Mouse (Mus musculus): ENCODE measurements around the gene Reep3.
"Not testable (repeated sequence)": the region's sequence is repeated elsewhere in the genome, so short reads cannot be mapped to it uniquely, and the experiment has no call there.

The Reep3 gene

DNA sequence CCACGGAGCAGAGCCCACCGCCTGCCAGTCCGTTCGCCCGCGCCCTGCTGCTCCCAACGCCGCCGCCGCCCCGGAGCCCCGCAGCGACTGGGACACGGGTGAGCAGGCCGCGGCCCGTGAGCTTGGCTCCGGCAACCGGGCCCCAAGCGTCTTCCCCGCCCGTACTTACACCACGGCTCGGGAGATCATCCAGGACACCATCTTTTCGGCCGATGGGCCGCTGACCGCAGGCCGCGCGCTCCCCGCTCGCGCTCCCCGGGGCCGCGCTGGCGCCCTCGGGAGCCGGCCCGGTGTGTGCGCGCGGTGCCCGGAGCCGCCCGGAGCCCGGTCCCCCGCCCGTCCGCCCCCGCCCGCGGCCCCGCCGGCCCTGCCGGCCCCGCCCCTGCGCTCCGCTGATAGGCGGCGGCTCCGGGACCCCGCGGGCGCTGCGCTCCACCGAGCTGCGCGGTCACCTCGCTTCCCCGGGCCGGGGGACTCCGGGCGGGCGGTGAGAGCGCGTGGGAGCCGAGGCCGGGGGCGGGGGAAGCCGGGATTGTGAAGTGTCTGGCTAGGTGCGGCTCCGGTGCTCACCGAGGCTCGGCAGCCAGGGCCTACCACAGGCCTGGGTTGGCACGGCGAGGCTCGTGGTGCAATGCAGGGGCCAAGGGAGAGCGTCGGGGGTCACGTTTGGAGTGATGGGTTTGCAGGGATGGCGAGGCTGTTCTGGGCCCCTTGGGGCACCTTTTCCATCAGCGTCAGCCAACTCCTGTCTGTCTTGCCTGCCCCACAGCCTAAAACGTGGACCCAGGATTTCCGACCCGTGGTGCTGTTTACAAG lies at the start of gene Reep3:
Reep3 (minus strand) TSS at position 325 of the 816 bp plus-strand sequence.
- peak; percentile 64 for DNase-seq (ENCODE audit: low spot score)

DNA sequence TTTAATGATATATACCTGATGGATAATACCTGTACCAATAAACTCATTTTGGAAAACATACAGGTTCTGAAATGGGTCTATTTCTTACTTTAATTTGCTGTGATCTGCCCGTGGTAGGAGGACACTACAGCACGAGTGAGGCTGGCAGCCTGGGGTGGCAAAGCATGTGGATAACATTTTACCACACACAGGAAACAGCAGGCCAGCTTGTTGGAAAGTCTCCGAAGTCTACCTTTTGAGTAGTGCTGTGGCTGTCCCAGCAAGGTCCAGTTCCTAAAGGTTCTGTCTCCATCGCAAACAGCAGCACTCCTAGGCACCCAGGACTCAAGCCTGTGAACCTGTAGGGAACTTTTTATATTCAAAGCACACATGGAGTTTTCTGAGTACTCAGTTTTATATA lies 48.9 kb upstream of the Reep3 start:
- no peak for DNase-seq (ENCODE audit: low spot score)

DNA sequence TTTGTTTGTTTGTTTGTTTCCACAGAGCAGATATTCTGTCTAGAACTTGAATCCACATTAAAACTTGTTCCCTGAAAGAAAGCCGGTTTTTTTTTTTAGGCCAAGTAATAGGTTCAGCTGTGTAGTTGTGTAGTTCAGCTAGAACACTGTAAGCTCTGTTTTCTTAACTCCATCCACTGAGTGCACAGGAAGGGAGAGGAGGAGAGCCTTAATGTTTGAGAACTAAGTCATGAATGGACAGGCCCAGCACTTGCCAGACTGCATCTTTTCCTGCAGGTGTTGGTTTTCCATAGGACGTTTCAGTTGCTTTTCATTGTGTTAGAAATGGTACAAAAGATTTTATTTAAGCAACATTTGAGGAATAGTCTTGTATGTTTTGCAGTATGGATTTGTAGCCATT lies 47.5 kb upstream of the Reep3 start:
- DNase-seq (ENCODE audit: low spot score) = no peak

DNA sequence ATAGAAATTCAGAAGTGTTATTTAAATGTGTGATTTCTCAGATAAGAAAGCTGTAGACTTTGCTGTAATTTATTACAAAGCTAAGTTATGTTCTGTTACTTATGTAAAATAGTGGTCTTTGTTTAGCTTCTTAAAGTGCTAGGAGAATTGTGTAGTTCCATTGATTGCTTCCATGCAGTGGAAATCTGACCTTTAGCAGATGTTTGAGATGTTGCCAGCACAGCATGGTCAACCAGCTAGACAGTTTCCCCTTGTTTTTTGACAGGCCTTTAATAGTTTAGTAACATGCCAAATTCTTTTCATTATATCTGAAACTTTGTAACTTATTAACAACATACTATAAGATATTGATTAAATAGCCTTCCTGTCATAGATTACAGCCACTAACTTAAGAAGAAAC lies 46.9 kb upstream of the Reep3 start:
- no peak for DNase-seq (ENCODE audit: low spot score)

DNA sequence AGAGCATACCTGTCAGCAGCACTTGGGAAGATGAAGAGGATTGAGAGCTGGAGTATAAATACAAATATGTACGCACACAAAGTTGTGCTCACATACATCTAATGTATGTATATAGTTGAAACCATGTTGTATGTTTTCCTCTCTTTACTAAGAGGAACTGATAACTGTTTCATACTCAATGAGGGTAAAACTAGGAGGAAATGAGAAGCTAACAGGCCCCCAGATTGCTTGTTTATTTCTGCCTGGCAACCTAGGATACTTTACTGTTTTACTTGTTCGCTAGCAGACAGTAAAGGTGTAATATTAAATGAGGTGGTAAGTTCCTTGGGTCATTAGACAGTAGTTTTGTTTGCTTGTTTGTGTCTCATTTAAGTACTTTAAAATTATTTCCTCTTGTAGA lies 40.7 kb upstream of the Reep3 start:
- no peak for DNase-seq (ENCODE audit: low spot score)

DNA sequence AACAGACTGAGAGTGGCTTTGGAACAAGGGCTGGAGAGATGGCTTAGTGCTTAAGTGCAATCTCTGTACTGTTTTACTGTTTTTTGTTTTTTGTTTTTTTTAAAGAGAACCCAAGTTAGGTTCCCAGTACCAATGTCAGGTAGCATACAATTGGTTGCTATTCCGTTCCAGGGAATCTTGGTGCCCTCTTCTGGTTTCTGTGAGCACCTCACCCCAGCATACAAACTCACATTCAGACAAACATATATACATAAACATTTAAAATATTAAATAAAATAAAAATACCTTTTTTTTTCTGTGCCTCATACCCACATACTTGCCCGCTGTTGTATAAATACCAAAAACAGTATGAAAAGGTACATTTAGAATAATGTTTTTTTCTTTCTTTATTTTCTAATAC lies 37.6 kb upstream of the Reep3 start:
- DNase-seq (ENCODE audit: low spot score) = no peak

DNA sequence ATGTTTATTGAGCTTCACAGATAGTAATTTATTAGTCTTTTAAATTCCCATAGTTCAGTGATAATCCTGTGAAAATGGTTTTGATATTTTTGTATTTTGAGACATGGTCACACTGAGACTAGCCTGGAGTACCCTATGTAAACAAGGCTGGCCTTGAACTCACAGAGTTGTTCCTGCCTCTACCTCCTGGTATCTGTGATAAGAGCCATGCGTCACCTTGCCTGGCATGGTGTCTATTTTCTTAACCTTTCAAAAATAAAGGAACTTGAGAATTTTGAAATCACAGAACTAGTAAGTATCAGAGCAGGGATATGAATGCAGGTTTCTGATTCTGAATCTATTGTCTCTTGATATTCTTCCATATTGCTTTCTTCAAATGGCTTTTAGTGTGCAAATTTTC lies 35.0 kb upstream of the Reep3 start:
- DNase-seq (ENCODE audit: low spot score) = no peak

DNA sequence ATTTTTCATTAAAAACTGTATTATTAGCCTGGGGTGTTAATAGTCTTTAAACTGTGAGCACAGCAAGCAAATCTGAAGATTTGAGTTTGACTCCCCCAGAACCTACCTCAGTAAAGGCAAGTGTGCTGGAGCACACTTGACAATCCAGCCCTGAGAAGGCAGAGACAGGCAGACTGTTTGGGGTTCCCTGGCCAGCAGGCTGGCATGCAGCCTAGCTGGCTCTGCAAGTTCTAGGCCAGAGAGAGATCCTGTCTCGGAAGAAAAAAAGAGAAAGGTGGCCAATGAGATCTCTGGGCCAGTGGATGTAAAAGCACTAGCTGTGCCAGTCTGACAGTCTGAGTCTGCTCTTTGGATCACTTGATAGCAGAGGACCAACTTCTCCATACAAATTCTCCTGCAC lies 32.8 kb upstream of the Reep3 start:
- no peak for DNase-seq (ENCODE audit: low spot score)

DNA sequence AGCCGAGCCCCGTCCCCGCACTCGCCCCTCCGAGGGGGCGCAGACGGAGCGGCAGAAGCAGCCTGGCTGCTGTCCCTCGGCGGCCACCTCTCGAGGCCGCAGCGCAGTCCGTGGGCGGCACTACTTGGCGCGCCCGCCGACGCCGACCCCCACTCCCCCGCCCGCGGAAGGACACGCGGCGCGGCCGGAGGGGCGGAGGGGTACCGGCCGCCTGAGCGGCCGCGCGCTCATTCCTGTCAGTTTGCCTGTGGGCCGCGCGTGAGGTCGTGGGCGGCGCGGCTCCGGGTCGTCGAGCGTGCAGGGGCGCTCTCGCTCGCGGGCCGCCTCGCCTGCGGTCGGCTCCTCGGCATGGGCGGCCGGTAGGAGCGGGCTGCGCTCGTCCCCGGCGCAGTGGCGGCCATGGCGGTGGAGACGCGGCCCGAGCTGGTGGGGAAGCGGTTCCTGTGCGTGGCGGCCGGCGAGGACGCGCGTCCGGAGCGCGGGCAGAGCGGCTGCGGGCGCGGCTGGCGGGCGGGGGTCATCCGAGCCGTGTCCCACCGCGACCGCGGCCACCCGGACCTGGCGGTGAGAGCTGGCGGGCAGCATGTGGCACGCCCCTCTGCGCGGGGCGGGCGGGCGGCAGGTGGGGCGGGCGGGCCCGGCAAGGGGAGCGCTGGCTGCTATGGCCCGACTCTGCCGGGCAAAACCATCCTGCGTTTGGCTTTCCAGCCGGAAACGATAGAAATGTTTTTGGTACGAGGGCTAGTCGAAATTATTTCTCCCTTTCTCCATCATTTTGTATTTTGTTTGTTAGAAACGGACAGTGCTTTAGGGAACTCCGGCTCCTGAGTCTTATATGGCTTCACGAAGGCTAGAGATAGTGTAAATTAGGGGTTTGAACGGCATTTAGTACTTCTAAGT lies 30.4 kb upstream of the Reep3 start:
- peak; percentile 18 for DNase-seq (ENCODE audit: low spot score)

DNA sequence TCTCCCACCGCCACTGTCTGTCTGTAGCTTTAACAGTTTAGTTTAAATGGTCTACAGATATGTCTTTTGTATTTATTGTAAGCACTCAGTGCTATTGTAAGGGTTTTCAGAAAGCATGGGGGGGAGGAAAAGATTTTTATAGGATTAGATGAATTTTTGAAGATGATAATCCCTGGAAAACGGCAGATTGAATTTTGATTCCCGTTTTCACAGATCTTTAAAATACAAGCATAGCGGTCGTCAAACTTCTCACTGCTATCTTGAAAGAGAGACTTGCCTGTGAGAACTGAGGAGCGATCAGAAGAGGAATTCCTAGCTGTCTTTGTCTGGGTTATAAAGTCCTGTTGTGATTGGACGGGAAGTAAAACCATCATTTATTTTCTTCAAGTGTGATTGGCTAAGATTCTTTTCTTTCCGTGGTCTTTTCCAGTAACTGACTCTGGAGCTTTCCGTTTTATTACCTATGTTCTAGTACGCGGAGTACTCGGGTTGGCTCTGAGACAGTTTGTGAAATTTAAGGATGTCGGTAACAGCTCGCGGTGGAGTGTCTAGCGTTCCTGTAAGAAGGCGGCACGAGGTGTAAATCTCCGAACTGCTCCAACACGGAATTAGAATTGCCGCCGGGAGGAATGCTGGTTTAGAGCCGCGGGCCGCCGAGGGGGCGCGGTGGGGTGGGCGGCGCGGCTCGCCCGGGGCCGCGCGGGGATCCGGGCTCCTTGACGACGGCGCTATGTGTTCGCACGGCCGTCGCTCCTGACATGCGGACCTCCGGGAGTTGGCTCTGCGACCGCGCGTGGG lies 29.5 kb upstream of the Reep3 start:
- peak; percentile 27 for DNase-seq (ENCODE audit: low spot score)

DNA sequence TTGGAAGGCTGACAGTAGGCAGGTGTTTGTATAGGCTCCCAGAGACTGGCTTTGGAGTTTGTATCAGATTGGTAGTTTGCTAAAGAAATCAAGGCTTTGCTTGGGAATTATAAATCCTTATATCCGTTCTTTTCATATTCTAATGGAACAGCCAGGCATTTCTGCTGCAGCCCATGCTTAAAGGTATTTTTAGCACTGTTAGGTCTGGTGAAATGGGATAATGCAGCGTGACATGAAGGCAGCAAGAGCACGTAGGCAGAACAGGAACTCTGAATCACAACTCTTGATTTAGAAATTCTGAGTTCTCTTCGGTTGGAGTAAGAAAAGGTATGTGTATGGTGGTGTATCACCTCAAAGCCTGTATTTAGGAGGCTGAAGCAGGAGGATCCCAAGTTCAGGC lies 27.4 kb upstream of the Reep3 start:
- no peak for DNase-seq (ENCODE audit: low spot score)

DNA sequence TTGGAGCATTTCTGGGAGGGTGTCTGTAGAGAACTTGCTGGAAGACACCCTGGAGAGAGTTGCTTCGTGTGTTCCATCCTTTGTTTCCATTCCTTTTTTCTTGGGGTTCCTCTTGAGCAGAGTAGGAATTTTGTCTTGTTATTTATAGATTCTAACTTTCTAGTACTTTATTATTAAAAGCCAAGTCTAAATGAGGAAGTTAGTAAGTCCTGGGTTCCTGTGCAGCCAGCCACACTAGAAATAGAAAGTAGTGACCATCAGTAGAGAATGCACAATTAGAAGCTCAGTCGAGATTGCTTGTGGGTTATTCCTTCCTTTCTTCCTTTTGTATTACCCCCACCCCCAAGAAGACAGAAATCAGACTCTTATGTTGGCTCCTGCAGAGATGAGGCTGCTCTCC lies 27.0 kb upstream of the Reep3 start:
- DNase-seq (ENCODE audit: low spot score) = no peak

DNA sequence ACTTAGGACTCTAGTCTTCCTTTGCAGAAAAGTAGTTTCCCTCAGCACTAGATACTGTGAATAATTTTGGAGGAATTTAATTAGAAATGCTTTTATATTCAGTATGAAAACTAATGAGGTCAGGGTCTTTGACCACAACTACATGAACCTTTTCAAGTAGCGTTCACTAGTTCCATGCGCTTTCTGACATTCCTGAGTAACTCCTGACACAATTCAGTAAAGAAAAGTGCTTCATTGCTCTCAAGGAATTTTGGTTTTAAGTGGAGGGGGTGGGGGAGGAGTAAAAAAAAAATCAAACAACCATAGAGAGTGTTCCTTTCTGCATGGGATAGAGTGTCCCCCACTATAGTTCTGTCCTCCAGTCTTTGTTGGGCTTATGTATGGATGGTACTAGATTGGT lies 23.9 kb upstream of the Reep3 start:
- no peak for DNase-seq (ENCODE audit: low spot score)

DNA sequence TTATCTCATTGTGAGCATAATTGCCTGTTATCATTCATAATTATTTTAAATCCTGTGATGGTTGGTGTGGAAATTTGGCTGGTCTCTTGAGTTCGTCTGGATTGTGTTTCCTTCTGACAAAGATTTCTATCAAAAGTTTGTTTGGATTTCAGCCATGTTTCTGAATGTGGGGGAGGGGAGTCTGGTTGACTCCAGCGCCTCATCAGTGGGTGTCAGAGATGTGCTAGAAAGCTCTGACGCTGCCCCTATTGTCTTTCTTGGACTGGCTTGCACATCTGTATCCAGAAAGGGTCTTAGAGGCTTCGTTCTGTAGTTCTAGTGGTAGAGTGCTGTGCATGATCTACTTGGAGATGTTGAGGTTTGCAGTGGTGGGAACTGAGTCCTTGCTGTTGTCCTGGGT lies 23.4 kb upstream of the Reep3 start:
- DNase-seq (ENCODE audit: low spot score) = no peak

DNA sequence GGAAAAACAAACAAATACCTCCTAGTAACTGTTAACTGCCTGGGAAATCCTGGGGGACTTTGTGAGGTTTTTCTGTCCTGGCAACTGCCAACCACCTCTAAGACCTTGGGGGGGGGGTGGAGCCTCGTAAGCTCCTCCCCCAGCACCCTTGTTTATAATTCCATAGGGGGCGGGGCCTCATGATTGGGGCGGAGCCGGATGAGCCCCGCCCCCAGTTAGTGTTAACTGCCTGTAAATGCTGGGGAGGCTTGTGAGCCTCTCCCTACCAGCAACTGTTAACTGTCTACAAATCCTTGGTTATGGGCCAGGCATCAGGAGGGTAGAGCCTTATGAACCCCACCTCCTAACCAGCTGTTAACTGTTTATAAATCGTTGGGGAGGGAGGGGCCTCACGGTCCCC lies 22.5 kb upstream of the Reep3 start:
- DNase-seq (ENCODE audit: low spot score) = no peak

DNA sequence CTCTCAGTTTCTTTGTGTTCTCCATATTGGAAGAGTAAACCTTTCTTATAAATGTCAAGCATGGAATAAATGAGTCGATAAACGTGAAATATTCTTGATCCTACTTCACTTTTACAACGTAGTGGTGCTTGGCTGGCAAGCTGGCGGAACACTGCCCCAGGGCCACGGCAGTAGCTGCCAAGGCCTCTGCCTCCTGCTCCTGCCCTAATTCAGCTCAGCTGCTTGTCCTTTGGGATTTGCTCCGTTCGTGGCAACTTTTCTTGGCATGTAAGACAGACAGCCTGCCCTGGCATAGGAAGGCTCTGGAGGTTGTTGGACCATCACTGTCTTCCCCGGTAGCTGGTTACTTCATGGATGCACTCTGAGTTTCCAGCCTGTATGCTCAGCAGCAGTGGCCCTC lies 19.5 kb upstream of the Reep3 start:
- DNase-seq (ENCODE audit: low spot score) = no peak

DNA sequence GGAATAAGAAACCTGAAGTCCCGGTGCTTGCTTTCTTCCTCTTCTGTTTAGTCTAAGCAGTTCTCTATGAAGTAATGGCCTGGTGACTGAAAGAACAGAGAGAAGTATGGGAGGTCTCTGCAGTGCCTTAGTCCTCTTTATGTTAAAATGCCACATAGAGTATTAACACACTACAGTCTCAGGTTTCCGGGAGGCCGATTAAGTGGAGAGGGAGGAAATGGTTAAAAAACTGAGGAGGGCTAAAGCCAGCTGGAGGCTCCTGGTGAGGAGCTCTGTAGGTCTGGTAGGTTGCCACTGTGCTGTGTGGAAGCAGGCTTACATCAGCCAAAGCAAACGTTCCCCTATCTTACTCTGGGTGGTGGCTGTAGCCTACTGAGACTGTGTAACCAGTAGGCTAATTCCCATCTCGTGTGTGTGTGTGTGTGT lies 18.9 kb upstream of the Reep3 start:
- no peak for DNase-seq (ENCODE audit: low spot score)

DNA sequence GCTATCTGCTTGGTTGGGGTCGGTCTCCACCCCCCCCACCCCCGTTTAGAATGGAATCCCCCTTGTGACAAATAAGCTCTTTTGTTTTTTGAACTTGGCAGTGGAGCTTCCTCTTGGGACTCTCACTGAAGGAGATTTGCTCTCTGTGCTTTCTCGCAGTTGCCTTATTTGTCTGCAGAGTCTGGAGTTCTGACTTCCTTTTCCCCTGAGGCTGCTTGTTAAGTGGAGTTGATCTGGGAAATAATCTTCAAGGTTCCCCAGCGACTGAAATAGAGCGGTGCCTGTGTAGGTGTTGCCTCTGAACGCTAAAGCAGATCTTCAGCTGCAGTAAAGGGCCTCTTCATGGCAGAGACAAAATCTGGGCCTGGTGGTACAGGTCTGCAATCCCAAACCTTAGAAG lies 18.4 kb upstream of the Reep3 start:
- no peak for DNase-seq (ENCODE audit: low spot score)

DNA sequence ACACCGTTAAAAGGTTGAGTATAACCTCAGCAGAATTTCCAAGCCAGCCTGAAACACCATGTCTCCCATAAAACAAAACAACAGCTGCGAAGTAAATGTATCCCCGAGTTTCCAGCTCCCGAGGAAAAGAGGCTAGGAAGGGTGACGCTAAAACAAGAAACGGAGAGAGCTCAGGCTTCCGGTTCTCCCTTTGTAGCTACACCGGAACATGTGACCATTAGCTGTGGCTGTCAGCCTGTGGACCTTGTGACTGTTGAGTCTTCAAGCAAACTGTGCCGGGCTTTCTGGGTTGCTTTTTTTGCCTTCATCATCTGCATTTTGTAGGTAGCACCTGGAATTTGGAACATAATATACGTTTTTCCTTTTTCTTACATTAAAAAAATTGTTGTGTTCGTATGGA lies 17.1 kb upstream of the Reep3 start:
- no peak for DNase-seq (ENCODE audit: low spot score)

DNA sequence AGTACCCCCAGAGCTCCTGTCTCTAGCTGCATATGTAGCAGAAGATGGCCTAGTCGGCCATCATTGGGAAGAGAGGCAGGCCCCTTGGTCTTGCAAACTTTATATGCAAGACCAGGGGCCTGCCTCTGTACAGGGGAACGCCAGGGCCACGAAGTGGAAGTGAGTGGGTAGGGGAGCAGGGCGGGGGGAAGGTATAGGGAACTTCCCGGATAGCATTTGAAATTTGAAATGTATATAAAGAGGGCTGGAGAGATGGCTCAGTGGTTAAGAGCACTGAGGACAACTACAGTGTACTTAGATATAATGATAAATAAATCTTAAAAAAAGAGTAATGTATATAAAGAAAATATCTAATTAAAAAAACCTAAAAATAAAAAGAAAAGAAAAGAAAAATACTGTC lies 16.2 kb upstream of the Reep3 start:
- DNase-seq (ENCODE audit: low spot score) = not testable (repeated sequence)

DNA sequence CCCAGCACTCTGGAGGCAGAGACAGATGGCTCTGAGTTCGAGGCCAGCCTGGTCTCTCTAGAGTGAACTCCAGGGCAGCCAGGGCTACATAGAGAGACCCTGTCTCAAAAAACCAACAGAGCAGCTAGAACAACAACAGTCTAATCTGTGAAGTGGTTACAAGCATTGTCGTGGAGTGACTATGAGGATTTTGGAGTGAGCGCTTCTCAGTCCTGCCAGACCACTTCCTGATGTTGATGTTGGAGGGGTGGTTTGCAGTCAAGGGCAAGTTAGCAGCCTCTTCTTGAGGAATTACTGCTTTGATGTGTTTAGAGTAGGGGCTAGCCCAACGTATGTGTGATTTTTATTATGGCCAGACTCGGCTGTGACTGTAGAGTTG lies 15.0 kb upstream of the Reep3 start:
- no peak for DNase-seq (ENCODE audit: low spot score)

DNA sequence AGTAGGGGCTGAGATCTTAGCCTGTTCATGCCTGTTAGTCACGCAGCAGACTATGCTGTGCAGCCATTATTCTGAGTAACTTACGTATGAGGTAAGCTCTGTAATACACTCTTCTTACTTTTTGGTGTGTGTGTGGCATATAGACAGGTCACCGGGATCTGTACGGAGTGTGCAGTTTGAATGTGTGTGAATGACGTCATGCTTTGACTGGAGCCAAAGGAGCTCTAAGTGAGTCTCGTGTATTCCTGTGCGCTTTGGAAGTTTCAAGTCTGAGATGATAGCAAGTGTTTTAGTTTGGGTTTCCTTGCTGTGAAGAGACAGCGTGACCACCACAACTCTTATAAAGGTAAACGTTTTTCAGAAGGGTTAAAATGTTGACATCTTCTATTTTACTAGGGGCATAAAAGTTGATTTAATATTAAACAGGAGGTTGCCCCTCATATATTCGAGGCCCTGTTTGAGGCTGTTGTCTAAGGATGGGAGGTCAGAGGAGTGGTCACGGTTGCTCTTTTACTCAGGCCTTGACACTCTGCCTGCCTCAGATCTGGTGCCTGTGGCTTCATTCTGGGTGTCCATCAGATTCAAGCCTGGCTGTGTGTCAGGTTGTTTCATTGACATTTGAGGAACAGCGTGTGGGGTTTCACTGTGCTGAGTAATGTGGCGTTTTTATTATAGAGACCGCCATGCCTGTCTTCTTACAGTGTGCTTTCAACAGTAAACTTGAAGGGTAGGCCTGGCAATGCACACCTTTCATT lies 14.5 kb upstream of the Reep3 start:
- no peak for DNase-seq (ENCODE audit: low spot score)

Measured in ovary, postnatal 10 days (tissue).